11 mouse cellular contexts compared by ENCODE assay signal in genomic region chr6:41562598-41562997, GRCm38 (mm10). TPM values are rescaled to one million over a fixed set of nuclear protein-coding genes. Genes with fewer than 3 reads are reported as not detected.
DNase-seq lines count a peak whose midpoint lies in the region; ATAC-seq and TF ChIP-seq lines count a peak whose summit lies in the region.
"Had no signal": no experiment of that assay in that cellular context is flagged by ENCODE, and none has a peak within 500 bp of the region (broad histone marks: within the 10 kb centered on the region; RNA-seq: fewer than 3 reads in every experiment).

No protein-coding gene starts in this region.

- TF ChIP-seq CTCF in intestine, postnatal 0 days (IDR thresholded peaks at IDR 0.05; ENCODE audit: low read depth): no peak

- no peak for DNase-seq in embryonic facial prominence, embryonic 14.5 days (ENCODE audit: low spot score)
- DNase-seq in hindbrain, embryonic 14.5 days (ENCODE audit: low spot score): no peak
- no peak for DNase-seq in adrenal gland, postnatal 14 days
- no peak for DNase-seq in adrenal gland, postnatal 10 days
- DNase-seq: cerebellum, adult 9-11 months; layer of hippocampus, adult 9-11 months; right cerebral cortex, postnatal 4 days had no signal

- H3K27me3 ChIP-seq in intestine, postnatal 0 days (replicated peaks; ENCODE audit: control insufficient read depth, insufficient read depth, low read length): no peaks in the 10 kb centered on the region
- H3K27me3 ChIP-seq in intestine, embryonic 16.5 days (replicated peaks; ENCODE audit: control insufficient read depth, insufficient read depth, low read length): no peaks in the 10 kb centered on the region
- H3K27me3 ChIP-seq in embryonic facial prominence, embryonic 14.5 days (replicated peaks; ENCODE audit: control insufficient read depth, insufficient read depth, low read length): no peaks in the 10 kb centered on the region
- no peaks in the 10 kb centered on the region for H3K27me3 ChIP-seq in hindbrain, embryonic 14.5 days (ENCODE audit: control insufficient read depth, insufficient read depth, low read length)
- no peaks in the 10 kb centered on the region for H3K27me3 ChIP-seq in midbrain, embryonic 12.5 days

- H3K36me3 ChIP-seq in intestine, postnatal 0 days (ENCODE audit: control insufficient read depth, insufficient read depth): no peaks in the 10 kb centered on the region
- no peaks in the 10 kb centered on the region for H3K36me3 ChIP-seq in intestine, embryonic 16.5 days (ENCODE audit: control insufficient read depth, insufficient read depth, low read length)
- no peaks in the 10 kb centered on the region for H3K36me3 ChIP-seq in embryonic facial prominence, embryonic 14.5 days (ENCODE audit: control insufficient read depth, insufficient read depth, low read length)
- no peaks in the 10 kb centered on the region for H3K36me3 ChIP-seq in hindbrain, embryonic 14.5 days (replicated peaks; ENCODE audit: control insufficient read depth, insufficient read depth)
- H3K36me3 ChIP-seq in midbrain, embryonic 12.5 days: no peaks in the 10 kb centered on the region

- no peak overlapping the region for H3K27ac ChIP-seq in intestine, postnatal 0 days (ENCODE audit: low read depth, low read length)
- no peak overlapping the region for H3K27ac ChIP-seq in intestine, embryonic 16.5 days (ENCODE audit: low read length)
- H3K27ac ChIP-seq in embryonic facial prominence, embryonic 14.5 days (replicated peaks; ENCODE audit: low read depth, low read length): no peak overlapping the region
- no peak overlapping the region for H3K27ac ChIP-seq in hindbrain, embryonic 14.5 days
- H3K27ac ChIP-seq in midbrain, embryonic 12.5 days (replicated peaks): no peak overlapping the region

- no peak for ATAC-seq in intestine, postnatal 0 days
- no peak for ATAC-seq in intestine, embryonic 16.5 days
- ATAC-seq in embryonic facial prominence, embryonic 14.5 days (ENCODE audit: low read depth): no peak
- ATAC-seq in hindbrain, embryonic 14.5 days (ENCODE audit: low FRiP score): no peak
- no peak for ATAC-seq in midbrain, embryonic 12.5 days (ENCODE audit: low FRiP score, low read depth)
- ATAC-seq in cerebellum, adult (ENCODE audit: insufficient number of reproducible peaks, low FRiP score, low TSS enrichment): no peak

- H3K9me3 ChIP-seq in intestine, postnatal 0 days (ENCODE audit: control insufficient read depth): no peaks in the 10 kb centered on the region
- H3K9me3 ChIP-seq in intestine, embryonic 16.5 days (ENCODE audit: control insufficient read depth, low read length): no peaks in the 10 kb centered on the region
- H3K9me3 ChIP-seq in embryonic facial prominence, embryonic 14.5 days (ENCODE audit: control insufficient read depth, low read length): no peaks in the 10 kb centered on the region
- no peaks in the 10 kb centered on the region for H3K9me3 ChIP-seq in hindbrain, embryonic 14.5 days (ENCODE audit: control insufficient read depth, low read length)
- no peaks in the 10 kb centered on the region for H3K9me3 ChIP-seq in midbrain, embryonic 12.5 days

- H3K4me2 ChIP-seq in intestine, postnatal 0 days (replicated peaks; ENCODE audit: low read depth): 0 out of 2 replicates have a peak overlapping the region, but pooled peaks have one; percentile 17
- no peak overlapping the region for H3K4me2 ChIP-seq in intestine, embryonic 16.5 days (ENCODE audit: low read depth, low read length)
- peak overlapping the region; percentile 44 for H3K4me2 ChIP-seq in embryonic facial prominence, embryonic 14.5 days (ENCODE audit: low read depth, low read length)
- peak overlapping the region; percentile 45 for H3K4me2 ChIP-seq in hindbrain, embryonic 14.5 days (replicated peaks)
- H3K4me2 ChIP-seq in midbrain, embryonic 12.5 days (replicated peaks): peak overlapping the region; percentile 33

- no peak overlapping the region for H3K9ac ChIP-seq in intestine, postnatal 0 days (ENCODE audit: low read depth, low read length)
- H3K9ac ChIP-seq in intestine, embryonic 16.5 days (ENCODE audit: low read depth, low read length): no peak overlapping the region
- no peak overlapping the region; the same call in 1 of the 2 replicates for H3K9ac ChIP-seq in embryonic facial prominence, embryonic 14.5 days (ENCODE audit: low read depth, low read length)
- H3K9ac ChIP-seq in hindbrain, embryonic 14.5 days: 0 out of 2 replicates have a peak overlapping the region, but pooled peaks have one; percentile 21
- H3K9ac ChIP-seq in midbrain, embryonic 12.5 days (replicated peaks): no peak overlapping the region

- no peaks in the 10 kb centered on the region for H3K4me1 ChIP-seq in intestine, postnatal 0 days (replicated peaks; ENCODE audit: control insufficient read depth, insufficient read depth, low read length)
- no peaks in the 10 kb centered on the region for H3K4me1 ChIP-seq in intestine, embryonic 16.5 days (ENCODE audit: control insufficient read depth, insufficient read depth, low read length)
- H3K4me1 ChIP-seq in embryonic facial prominence, embryonic 14.5 days (ENCODE audit: control insufficient read depth, insufficient read depth, low read length): no peaks in the 10 kb centered on the region
- H3K4me1 ChIP-seq in hindbrain, embryonic 14.5 days (replicated peaks; ENCODE audit: control insufficient read depth, insufficient read depth, low read length): no peaks in the 10 kb centered on the region
- no peaks in the 10 kb centered on the region for H3K4me1 ChIP-seq in midbrain, embryonic 12.5 days

- WGBS in intestine, postnatal 0 days: 89% methylated on average over 4 of the region's 4 CpGs
- WGBS in intestine, embryonic 16.5 days: 86% methylated on average over 4 of the region's 4 CpGs
- 86% methylated on average over 4 of the region's 4 CpGs for WGBS in embryonic facial prominence, embryonic 14.5 days
- WGBS in hindbrain, embryonic 14.5 days: 89% methylated on average over 4 of the region's 4 CpGs
- 94% methylated on average over 4 of the region's 4 CpGs for WGBS in midbrain, embryonic 12.5 days

- H3K4me3 ChIP-seq in intestine, postnatal 0 days (ENCODE audit: low read depth, low read length): no peak overlapping the region
- no peak overlapping the region for H3K4me3 ChIP-seq in intestine, embryonic 16.5 days (ENCODE audit: low read length)
- peak overlapping the region; percentile 28 for H3K4me3 ChIP-seq in embryonic facial prominence, embryonic 14.5 days (ENCODE audit: low read depth, low read length)
- H3K4me3 ChIP-seq in hindbrain, embryonic 14.5 days (replicated peaks; ENCODE audit: low read length): peak overlapping the region; percentile 27
- H3K4me3 ChIP-seq in midbrain, embryonic 12.5 days: peak overlapping the region; percentile 21; the same call in 1 of the 2 replicates

RNA-seq across cellular contexts. Expression of gene Prss2, which starts 41.0 kb away (rescaled TPM):
- 10.5 and 17.9 TPM in 2 replicates for polyA plus RNA-seq in intestine, postnatal 0 days (2015; fragmentation: Nextera tagmentation; extraction: Ambion mirVana)
- polyA plus RNA-seq in intestine, embryonic 16.5 days (2015; fragmentation: Nextera tagmentation; extraction: Ambion mirVana): 141 and 217 TPM in 2 replicates
- not detected in 2 replicates for polyA plus RNA-seq in embryonic facial prominence, embryonic 14.5 days (2014; fragmentation: Nextera tagmentation; extraction: Ambion mirVana)
- polyA plus RNA-seq in hindbrain, embryonic 14.5 days (2014; fragmentation: Nextera tagmentation; extraction: Ambion mirVana): not detected in 2 replicates
- not detected in 2 replicates for polyA plus RNA-seq in midbrain, embryonic 12.5 days (2016; fragmentation: Nextera tagmentation; extraction: Ambion mirVana)
- 0.44 TPM in 1 of 2 replicates, not detected in the other for total RNA-seq in adrenal gland, postnatal 14 days (2021)
- total RNA-seq in adrenal gland, postnatal 10 days (2021): not detected

RNA-seq across cellular contexts. Expression of gene Ephb6, which starts 42.7 kb away (rescaled TPM):
- polyA plus RNA-seq in intestine, postnatal 0 days (2015; fragmentation: Nextera tagmentation; extraction: Ambion mirVana): 2.7 and 2.8 TPM in 2 replicates
- polyA plus RNA-seq in intestine, embryonic 16.5 days (2015; fragmentation: Nextera tagmentation; extraction: Ambion mirVana): 6.6 and 7.4 TPM in 2 replicates
- polyA plus RNA-seq in embryonic facial prominence, embryonic 14.5 days (2014; fragmentation: Nextera tagmentation; extraction: Ambion mirVana): 13.8 and 15.4 TPM in 2 replicates
- 33.5 and 41.7 TPM in 2 replicates for polyA plus RNA-seq in hindbrain, embryonic 14.5 days (2014; fragmentation: Nextera tagmentation; extraction: Ambion mirVana)
- polyA plus RNA-seq in midbrain, embryonic 12.5 days (2016; fragmentation: Nextera tagmentation; extraction: Ambion mirVana): 17.6 and 20.7 TPM in 2 replicates
- total RNA-seq in adrenal gland, postnatal 14 days (2021): 13.5 and 15.7 TPM in 2 replicates
- 10 to 100 TPM in 1 of 2 experiments, 1 to 10 TPM in 1; 8.8 to 17.4 TPM for total RNA-seq in adrenal gland, postnatal 10 days (2021)

Comparison
In these comparisons a context has a peak if more than half of its experiments do, and no peak if none do; other contexts are left out.
1. H3K4me3 ChIP-seq: peak in embryonic facial prominence, embryonic 14.5 days (single experiment), hindbrain, embryonic 14.5 days (single experiment) and midbrain, embryonic 12.5 days (single experiment); none in intestine, postnatal 0 days (single experiment) and intestine, embryonic 16.5 days (single experiment).